Mouse (Mus musculus): Measurements from ENCODE around the gene Nfkb2.

The Nfkb2 gene

GRCm38 (mm10) chr19:46348761-46349458 lies 44.8 kb downstream of the Nfkb2 start:
- peak; percentile 96 for DNase-seq

GRCm38 (mm10) chr19:46349550-46349949 lies 45.4 kb downstream of the Nfkb2 start:
- DNase-seq = no peak

DNA sequence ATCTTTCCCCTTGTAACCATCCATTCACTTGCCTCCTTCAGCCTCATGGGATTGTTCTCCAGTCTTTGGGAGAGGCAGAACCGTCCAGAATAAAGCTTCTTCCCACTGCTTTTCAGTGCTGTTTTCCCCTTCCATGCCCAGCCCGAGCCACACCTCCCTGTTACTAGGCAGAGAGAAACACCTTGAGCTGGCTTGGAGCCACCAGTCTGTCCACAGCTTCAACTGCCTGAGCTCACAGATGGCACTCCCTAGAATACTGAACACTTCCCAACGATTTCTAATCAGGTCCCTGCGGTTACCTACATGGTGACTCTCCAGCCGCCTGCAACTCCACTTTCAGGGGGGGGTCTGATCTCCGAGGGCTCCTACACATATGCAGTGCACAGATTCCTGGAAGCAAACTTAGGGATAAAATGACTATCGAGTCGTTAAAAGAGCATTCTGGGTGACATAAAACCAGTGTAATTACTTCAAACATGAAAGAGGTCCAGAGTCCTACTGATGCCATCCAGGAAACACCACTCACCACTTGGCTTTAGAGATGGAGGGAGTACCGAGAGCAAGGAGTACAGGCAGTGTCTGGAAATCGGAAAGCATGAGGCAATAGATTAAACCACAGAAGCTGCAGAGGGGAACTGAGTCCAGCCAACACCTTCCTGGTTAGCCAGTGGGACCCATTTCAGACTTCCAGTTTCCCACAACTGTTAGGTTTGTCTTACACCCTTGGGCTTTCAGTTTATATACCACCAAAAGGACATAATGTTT lies 46.2 kb downstream of the Nfkb2 start, which contains the start of gene 2310034G01Rik:
TSS of gene 2310034G01Rik (minus strand) at position 135 of the 765 bp plus-strand sequence.
- DNase-seq = no peak

GRCm38 (mm10) chr19:46356701-46357138 lies 52.6 kb downstream of the Nfkb2 start:
- DNase-seq = peak; percentile 95

GRCm38 (mm10) chr19:46357344-46358280 lies 53.5 kb downstream of the Nfkb2 start:
- DNase-seq = no peak

GRCm38 (mm10) chr19:46358381-46358780 lies 54.3 kb downstream of the Nfkb2 start:
- no peak for DNase-seq

Data from right cerebral cortex, adult 18-20 months (tissue).